Mouse (Mus musculus) stomach, postnatal 0 days (tissue): ENCODE data around the gene Fsip1.

Experiments
- CTCF ChIP-seq: IDR thresholded peaks from 2 replicates; pipeline ENCODE4 v1.5.1; 2016; ENCODE audit warnings: antibody characterized with exemption, low read depth, mild to moderate bottlenecking, moderate library complexity
- EP300 ChIP-seq: optimal IDR thresholded peaks from 2 replicates; pipeline ENCODE3; 2016; ENCODE audit warnings: antibody characterized with exemption

- TF ChIP-seq CTCF (no peak), EP300 (no peak)
Measured at GRCm38 (mm10) chr2:118254516-118254915, 2.2 kb downstream of the Fsip1 start.
